Comparison of ENCODE assay signal across 8 mouse cellular contexts in genomic region chr7:45465549-45465948, GRCm38 (mm10). TPM values are rescaled to one million over a fixed set of nuclear protein-coding genes. Genes with fewer than 3 reads are reported as not detected.
DNase-seq lines count a peak whose midpoint lies in the region; ATAC-seq and TF ChIP-seq lines count a peak whose summit lies in the region.

No protein-coding gene starts in this region.

- ATAC-seq in hindbrain, embryonic 16.5 days = 0 out of 2 replicates have a peak, but pooled peaks have one; percentile 5
- ATAC-seq in granulocyte monocyte progenitor cell, adult 5-6 weeks (replicated peaks; ENCODE audit: poor library complexity, severe bottlenecking) = no peak

- peak; percentile 8; the same call in 1 of the 2 replicates for TF ChIP-seq CTCF in bone marrow, adult 2 months (IDR thresholded peaks at IDR 0.05; ENCODE audit: control insufficient read depth, insufficient read depth, low read length)

- H3K36me3 ChIP-seq in hindbrain, embryonic 16.5 days (ENCODE audit: control insufficient read depth, insufficient read depth, low read length) = peaks cover 4% of the 10 kb centered on the region
- H3K36me3 ChIP-seq in midbrain, embryonic 10.5 days = peaks cover 51% of the 10 kb centered on the region

- H3K4me3 ChIP-seq in bone marrow, adult 2 months (replicated peaks; ENCODE audit: control insufficient read depth, low read depth, low read length) = no peak overlapping the region
- peak overlapping the region; percentile 80 for H3K4me3 ChIP-seq in hindbrain, embryonic 16.5 days (ENCODE audit: low read length)
- H3K4me3 ChIP-seq in midbrain, embryonic 10.5 days = peak overlapping the region; percentile 90

- no peaks in the 10 kb centered on the region for H3K9me3 ChIP-seq in hindbrain, embryonic 16.5 days (ENCODE audit: control insufficient read depth, low read length)
- H3K9me3 ChIP-seq in midbrain, embryonic 10.5 days (replicated peaks) = no peaks in the 10 kb centered on the region

- H3K9ac ChIP-seq in hindbrain, embryonic 16.5 days (ENCODE audit: low read depth, low read length) = peak overlapping the region; percentile 90

- no peak overlapping the region for H3K27ac ChIP-seq in bone marrow, adult 2 months (ENCODE audit: control insufficient read depth, insufficient read depth, low read depth, low read length, poor library complexity)
- no peak overlapping the region; the same call in 1 of the 2 replicates for H3K27ac ChIP-seq in hindbrain, embryonic 16.5 days (ENCODE audit: low read depth, low read length)
- H3K27ac ChIP-seq in midbrain, embryonic 10.5 days (replicated peaks) = peak overlapping the region; percentile 94

- peak overlapping the region; percentile 92 for H3K4me2 ChIP-seq in hindbrain, embryonic 16.5 days (ENCODE audit: low read length)

- peak; percentile 59 for DNase-seq in kidney, adult 11 months
- no peak for DNase-seq in kidney, adult 9 months
- DNase-seq in midbrain, embryonic 10.5 days (ENCODE audit: low spot score) = no peak
- DNase-seq in T-cell, adult 2 months (ENCODE audit: low spot score) = no peak
- DNase-seq in layer of hippocampus, adult 8-10 months (ENCODE audit: low spot score in 2 of 2) = no peak

- H3K27me3 ChIP-seq in hindbrain, embryonic 16.5 days (replicated peaks; ENCODE audit: control insufficient read depth, insufficient read depth, low read length) = no peaks in the 10 kb centered on the region
- H3K27me3 ChIP-seq in midbrain, embryonic 10.5 days (ENCODE audit: low read depth, poor library complexity, severe bottlenecking) = no peaks in the 10 kb centered on the region

- no peak for TF ChIP-seq POLR2A in bone marrow, adult 2 months (IDR thresholded peaks at IDR 0.05; ENCODE audit: borderline replicate concordance, control insufficient read depth, low read depth, low read length)

- WGBS in bone marrow, adult 2 months = 73% methylated on average over 9 of the region's 9 CpGs
- 83% methylated on average over 9 of the region's 9 CpGs for WGBS in hindbrain, embryonic 16.5 days
- WGBS in midbrain, embryonic 10.5 days = 87% methylated on average over 9 of the region's 9 CpGs

- H3K4me1 ChIP-seq in bone marrow, adult 2 months (ENCODE audit: control insufficient read depth, insufficient read depth, low read length) = peaks cover 1% of the 10 kb centered on the region; the same call in 1 of the 2 replicates
- H3K4me1 ChIP-seq in hindbrain, embryonic 16.5 days (ENCODE audit: control insufficient read depth, insufficient read depth, low read depth, low read length) = peaks cover 23% of the 10 kb centered on the region
- H3K4me1 ChIP-seq in midbrain, embryonic 10.5 days = peaks cover 39% of the 10 kb centered on the region

RNA-seq across cellular contexts. Expression of gene Bax, which starts 1.1 kb away (rescaled TPM):
- polyA plus RNA-seq in bone marrow, adult 2 months (2011; ENCODE audit: insufficient read depth, insufficient read length, low replicate concordance, missing spikeins) = 71.8 and 143 TPM in 2 replicates
- 226 and 242 TPM in 2 replicates for polyA plus RNA-seq in hindbrain, embryonic 16.5 days (2015; fragmentation: Nextera tagmentation; extraction: Ambion mirVana)
- 240 and 265 TPM in 2 replicates for polyA plus RNA-seq in midbrain, embryonic 10.5 days (2016; fragmentation: Nextera tagmentation; extraction: Ambion mirVana)
- 10 to 100 TPM; 70.0 to 78.6 (median 73.2) TPM for total RNA-seq in layer of hippocampus, adult 8-10 months (2022)
- total RNA-seq in granulocyte monocyte progenitor cell, adult 5-6 weeks (2014; fragmentation: Nextera tagmentation) = 39.3 and 51.9 TPM in 2 replicates
- 28.7 and 34.2 TPM in 2 replicates for total RNA-seq in granulocyte monocyte progenitor cell, adult 5-6 weeks (2017)

RNA-seq across cellular contexts. Expression of gene Ftl1, which starts 5.9 kb away (rescaled TPM):
- 2,067 and 2,131 TPM in 2 replicates for polyA plus RNA-seq in bone marrow, adult 2 months (2011; ENCODE audit: insufficient read depth, insufficient read length, low replicate concordance, missing spikeins)
- 5,303 and 5,527 TPM in 2 replicates for polyA plus RNA-seq in hindbrain, embryonic 16.5 days (2015; fragmentation: Nextera tagmentation; extraction: Ambion mirVana)
- 5,695 and 6,139 TPM in 2 replicates for polyA plus RNA-seq in midbrain, embryonic 10.5 days (2016; fragmentation: Nextera tagmentation; extraction: Ambion mirVana)
- total RNA-seq in layer of hippocampus, adult 8-10 months (2022) = 100 to 1,000 TPM; 176 to 331 (median 227) TPM
- 1,113 and 1,886 TPM in 2 replicates for total RNA-seq in granulocyte monocyte progenitor cell, adult 5-6 weeks (2014; fragmentation: Nextera tagmentation)
- 1,040 and 1,064 TPM in 2 replicates for total RNA-seq in granulocyte monocyte progenitor cell, adult 5-6 weeks (2017)

RNA-seq across cellular contexts. Expression of gene Tulp2, which starts 16.1 kb away (rescaled TPM):
- 1.3 TPM in 1 of 2 replicates, not detected in the other for polyA plus RNA-seq in bone marrow, adult 2 months (2011; ENCODE audit: insufficient read depth, insufficient read length, low replicate concordance, missing spikeins)
- 0.20 and 0.30 TPM in 2 replicates for polyA plus RNA-seq in hindbrain, embryonic 16.5 days (2015; fragmentation: Nextera tagmentation; extraction: Ambion mirVana)
- polyA plus RNA-seq in midbrain, embryonic 10.5 days (2016; fragmentation: Nextera tagmentation; extraction: Ambion mirVana) = 0.15 and 0.21 TPM in 2 replicates
- not detected for total RNA-seq in layer of hippocampus, adult 8-10 months (2022)
- not detected in 2 replicates for total RNA-seq in granulocyte monocyte progenitor cell, adult 5-6 weeks (2014; fragmentation: Nextera tagmentation)
- total RNA-seq in granulocyte monocyte progenitor cell, adult 5-6 weeks (2017) = not detected in 2 replicates

RNA-seq across cellular contexts. Expression of gene Gm45808, which starts 21.1 kb away (rescaled TPM):
- polyA plus RNA-seq in bone marrow, adult 2 months (2011; ENCODE audit: insufficient read depth, insufficient read length, low replicate concordance, missing spikeins) = not detected in 2 replicates
- polyA plus RNA-seq in hindbrain, embryonic 16.5 days (2015; fragmentation: Nextera tagmentation; extraction: Ambion mirVana) = not detected in 2 replicates
- 0.34 TPM in 1 of 2 replicates, not detected in the other for polyA plus RNA-seq in midbrain, embryonic 10.5 days (2016; fragmentation: Nextera tagmentation; extraction: Ambion mirVana)
- total RNA-seq in layer of hippocampus, adult 8-10 months (2022) = 1 to 10 TPM in 1 of 4 experiments, not detected in 3; 2.0 TPM
- total RNA-seq in granulocyte monocyte progenitor cell, adult 5-6 weeks (2014; fragmentation: Nextera tagmentation) = not detected in 2 replicates
- total RNA-seq in granulocyte monocyte progenitor cell, adult 5-6 weeks (2017) = not detected in 2 replicates

RNA-seq across cellular contexts. Expression of gene Dhdh, which starts 23.1 kb away (rescaled TPM):
- polyA plus RNA-seq in bone marrow, adult 2 months (2011; ENCODE audit: insufficient read depth, insufficient read length, low replicate concordance, missing spikeins) = 2.7 and 4.8 TPM in 2 replicates
- polyA plus RNA-seq in hindbrain, embryonic 16.5 days (2015; fragmentation: Nextera tagmentation; extraction: Ambion mirVana) = 4.0 and 4.3 TPM in 2 replicates
- polyA plus RNA-seq in midbrain, embryonic 10.5 days (2016; fragmentation: Nextera tagmentation; extraction: Ambion mirVana) = 6.0 and 6.8 TPM in 2 replicates
- 1 to 10 TPM; 5.6 to 6.3 (median 6.2) TPM for total RNA-seq in layer of hippocampus, adult 8-10 months (2022)
- total RNA-seq in granulocyte monocyte progenitor cell, adult 5-6 weeks (2014; fragmentation: Nextera tagmentation) = 29.3 and 31.1 TPM in 2 replicates
- total RNA-seq in granulocyte monocyte progenitor cell, adult 5-6 weeks (2017) = 18.4 and 20.2 TPM in 2 replicates
